Mouse (Mus musculus) megakaryocyte-erythroid progenitor cell, adult 5 weeks (primary cell): ENCODE results near the gene Zdhhc1. TPM values are rescaled to one million over a fixed set of nuclear protein-coding genes. Genes with fewer than 3 reads are reported as not detected.

ENCODE experiments used
- polyA plus RNA-seq: library from polyadenylated mRNA; stranded (reverse); fragments of >175 nt; gene quantifications from 2 replicates; pipeline ENCODE4 v1.2.3, GENCODE M21; 2012

Zdhhc1 gene
- polyA plus RNA-seq = 15.9 and 23.7 TPM in 2 replicates

GRCm38 (mm10) chr8:105496439-105497180 lies at the start of gene Zdhhc1:
Gene Zdhhc1, minus strand, starts transcription at chr8:105496902.

GRCm38 (mm10) chr8:105518436-105519313 lies 22.0 kb upstream of the Zdhhc1 start, which contains the start of gene Hsd11b2:
Gene Hsd11b2, plus strand, starts transcription at chr8:105518755.

GRCm38 (mm10) chr8:105471314-105472015 lies 25.2 kb downstream of the Zdhhc1 start, which contains the start of gene Tppp3:
Gene Tppp3, minus strand, starts transcription at chr8:105471526.

Other genes with a start within 250 kb of the Zdhhc1 start
- 2.3 and 3.5 TPM in 2 replicates for gene B3gnt9, start 241.7 kb downstream of the Zdhhc1 start, polyA plus RNA-seq
- gene Tradd, start 232.3 kb downstream of the Zdhhc1 start, polyA plus RNA-seq = 29.0 and 32.2 TPM in 2 replicates
- 6.1 and 10.2 TPM in 2 replicates for gene Fbxl8, start 232.3 kb downstream of the Zdhhc1 start, polyA plus RNA-seq
- gene Hsf4, start 227.1 kb downstream of the Zdhhc1 start, polyA plus RNA-seq = 0.05 and 0.12 TPM in 2 replicates
- 0.22 TPM in 1 of 2 replicates, not detected in the other for gene Nol3, start 220.8 kb downstream of the Zdhhc1 start, polyA plus RNA-seq
- 3.8 and 4.6 TPM in 2 replicates for gene 4931428F04Rik, start 207.0 kb downstream of the Zdhhc1 start, polyA plus RNA-seq
- gene Exoc3l, start 200.8 kb downstream of the Zdhhc1 start, polyA plus RNA-seq = 5.4 and 6.5 TPM in 2 replicates
- 60.7 and 71.9 TPM in 2 replicates for gene E2f4, start 199.2 kb downstream of the Zdhhc1 start, polyA plus RNA-seq
- gene Elmo3, start 191.3 kb downstream of the Zdhhc1 start, polyA plus RNA-seq = 1.5 and 2.0 TPM in 2 replicates
- 1.2 and 1.3 TPM in 2 replicates for gene Lrrc29, start 170.6 kb downstream of the Zdhhc1 start, polyA plus RNA-seq
- 23.7 and 24.6 TPM in 2 replicates for gene Tmem208, start 170.5 kb downstream of the Zdhhc1 start, polyA plus RNA-seq
- 23.7 and 27.7 TPM in 2 replicates for gene Fhod1, start 148.9 kb downstream of the Zdhhc1 start, polyA plus RNA-seq
- 2.1 and 2.9 TPM in 2 replicates for gene Slc9a5, start 148.1 kb downstream of the Zdhhc1 start, polyA plus RNA-seq
- 0.06 and 0.10 TPM in 2 replicates for gene Plekhg4, start 123.6 kb downstream of the Zdhhc1 start, polyA plus RNA-seq
- gene Kctd19, start 83.4 kb downstream of the Zdhhc1 start, polyA plus RNA-seq = not detected in 2 replicates
- gene Lrrc36, start 83.3 kb downstream of the Zdhhc1 start, polyA plus RNA-seq = 0.42 and 0.69 TPM in 2 replicates
- gene Tppp3, start 25.4 kb downstream of the Zdhhc1 start, polyA plus RNA-seq = 1.6 and 2.3 TPM in 2 replicates
- 0.16 TPM in 1 of 2 replicates, not detected in the other for gene Hsd11b2, start 21.9 kb upstream of the Zdhhc1 start, polyA plus RNA-seq
- gene Atp6v0d1, start 69.1 kb upstream of the Zdhhc1 start, polyA plus RNA-seq = 44.5 and 45.7 TPM in 2 replicates
- 65.4 and 94.6 TPM in 2 replicates for gene Ripor1, start 108.4 kb upstream of the Zdhhc1 start, polyA plus RNA-seq
- 179 and 218 TPM in 2 replicates for gene Ctcf, start 139.7 kb upstream of the Zdhhc1 start, polyA plus RNA-seq
- 0.11 TPM in 1 of 2 replicates, not detected in the other for gene Agrp, start 140.5 kb upstream of the Zdhhc1 start, polyA plus RNA-seq
- 61.0 and 111 TPM in 2 replicates for gene Carmil2, start 189.4 kb upstream of the Zdhhc1 start, polyA plus RNA-seq
- 54.3 and 56.0 TPM in 2 replicates for gene Acd, start 204.2 kb upstream of the Zdhhc1 start, polyA plus RNA-seq
- 4.3 and 6.8 TPM in 2 replicates for gene Pard6a, start 204.2 kb upstream of the Zdhhc1 start, polyA plus RNA-seq
- gene 4933405L10Rik, start 210.8 kb upstream of the Zdhhc1 start, polyA plus RNA-seq = not detected in 2 replicates
- gene Enkd1, start 211.3 kb upstream of the Zdhhc1 start, polyA plus RNA-seq = 52.5 and 60.2 TPM in 2 replicates